Mouse (Mus musculus): ENCODE measurements around the gene Spast.

The Spast gene

DNA sequence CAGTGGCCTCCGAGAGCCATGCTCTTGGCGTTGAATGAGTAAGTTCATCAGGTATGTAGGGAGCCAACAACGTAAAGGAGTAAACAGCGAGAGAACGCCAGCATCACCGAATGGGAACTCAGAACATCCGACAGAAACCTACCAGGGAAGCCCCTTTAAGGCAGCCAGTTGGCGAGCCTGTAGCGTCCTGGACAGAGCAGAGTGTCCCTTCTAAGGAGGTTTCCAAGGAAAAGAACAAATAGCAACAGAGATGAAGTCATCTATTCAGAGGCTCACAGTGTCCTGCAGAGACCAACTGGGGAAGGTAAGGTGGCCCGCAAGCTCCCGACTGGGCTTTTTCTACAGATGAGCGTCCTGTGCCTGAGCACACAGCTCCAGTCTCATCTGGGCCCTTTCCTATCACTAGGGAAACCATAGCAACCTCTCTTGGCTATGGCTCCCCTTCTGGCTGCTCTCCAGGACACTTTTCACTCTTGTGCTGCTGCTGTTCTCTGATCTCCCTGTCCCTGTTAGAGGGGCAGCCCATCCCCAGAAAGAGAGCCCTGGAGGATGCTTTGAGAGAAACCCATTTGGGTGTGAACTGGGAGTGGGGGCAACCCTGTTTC lies 85.7 kb downstream of the Spast start:
- DNase-seq (ENCODE audit: low read depth, low spot score): no peak

DNA sequence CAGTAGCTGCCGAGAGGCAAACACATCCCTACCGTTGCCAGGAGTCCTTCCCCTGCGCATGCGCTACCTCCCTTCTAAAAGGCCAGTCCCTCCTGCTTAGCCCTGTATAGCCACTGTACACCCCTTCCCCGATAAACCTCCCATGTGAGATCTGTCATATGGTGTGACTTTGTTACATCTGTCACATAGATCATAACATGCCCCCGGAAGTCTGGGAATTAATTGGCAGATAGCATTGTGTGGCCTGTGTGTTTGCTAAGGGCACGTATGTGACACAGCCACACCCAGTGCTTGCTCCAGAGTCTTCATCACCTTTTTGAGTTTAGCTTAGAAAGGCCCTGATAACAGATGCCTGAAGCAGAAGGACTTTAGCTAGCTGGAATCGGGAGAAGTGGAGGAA lies 91.3 kb downstream of the Spast start:
- DNase-seq (ENCODE audit: low read depth, low spot score): no peak

DNA sequence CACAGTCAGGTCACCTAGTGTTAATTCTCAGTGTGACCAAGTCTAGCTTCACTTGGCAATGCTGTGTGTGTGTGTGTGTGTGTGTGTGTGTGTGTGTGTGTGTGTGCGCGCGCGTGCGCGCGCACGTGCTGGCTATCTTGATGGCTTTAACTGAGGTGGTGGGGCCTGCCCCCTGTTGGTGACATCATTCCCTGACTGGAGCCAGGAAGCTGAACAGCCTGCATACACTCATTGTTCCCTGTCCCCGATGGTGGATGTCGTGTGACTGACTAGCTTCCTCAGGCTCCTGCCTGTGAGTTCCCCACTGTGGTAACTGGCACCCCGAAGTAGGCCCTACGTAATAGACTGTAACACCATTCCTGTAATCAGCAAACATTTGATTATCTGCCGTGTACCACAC lies 92.7 kb downstream of the Spast start:
- no peak for DNase-seq (ENCODE audit: low read depth, low spot score)

DNA sequence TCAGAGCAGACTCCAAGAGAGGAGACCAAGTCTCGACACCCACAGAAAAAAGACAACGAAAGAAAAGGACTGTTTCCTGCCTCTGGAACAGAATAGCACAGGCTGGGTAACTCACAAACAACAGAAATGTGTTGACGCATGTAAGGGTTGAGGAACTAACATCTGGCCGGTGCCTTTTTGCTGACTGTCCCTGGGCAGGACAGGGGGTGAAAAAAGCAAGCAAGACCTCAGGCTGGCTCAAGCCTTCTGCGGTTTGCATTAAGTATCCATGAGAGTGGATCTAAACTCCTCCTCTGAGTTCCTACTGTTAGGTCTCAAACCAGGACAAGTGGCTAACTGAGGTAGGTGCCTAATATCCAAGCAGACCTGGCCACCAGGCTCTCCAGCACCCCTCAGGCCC lies 93.8 kb downstream of the Spast start:
- DNase-seq (ENCODE audit: low read depth, low spot score): no peak

DNA sequence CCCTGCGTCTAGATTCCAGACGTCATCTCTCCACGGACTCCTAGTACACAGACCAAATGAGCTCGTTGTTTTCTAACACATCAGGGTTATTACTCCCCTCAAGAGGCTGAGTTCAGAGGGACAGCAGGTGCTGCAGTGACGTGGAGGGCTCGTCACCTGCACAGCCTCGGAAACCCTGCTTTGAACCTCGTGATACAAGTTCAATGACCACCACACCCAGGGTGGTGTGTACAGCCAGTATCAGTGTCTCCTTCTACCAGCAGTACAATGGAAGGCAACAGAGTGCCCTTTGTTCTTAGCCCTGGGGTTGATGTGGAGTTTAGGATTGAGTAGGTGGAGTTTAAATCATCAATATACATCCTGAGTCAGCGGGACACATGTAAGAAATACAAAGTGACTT lies 99.0 kb downstream of the Spast start:
- DNase-seq (ENCODE audit: low read depth, low spot score): no peak

DNA sequence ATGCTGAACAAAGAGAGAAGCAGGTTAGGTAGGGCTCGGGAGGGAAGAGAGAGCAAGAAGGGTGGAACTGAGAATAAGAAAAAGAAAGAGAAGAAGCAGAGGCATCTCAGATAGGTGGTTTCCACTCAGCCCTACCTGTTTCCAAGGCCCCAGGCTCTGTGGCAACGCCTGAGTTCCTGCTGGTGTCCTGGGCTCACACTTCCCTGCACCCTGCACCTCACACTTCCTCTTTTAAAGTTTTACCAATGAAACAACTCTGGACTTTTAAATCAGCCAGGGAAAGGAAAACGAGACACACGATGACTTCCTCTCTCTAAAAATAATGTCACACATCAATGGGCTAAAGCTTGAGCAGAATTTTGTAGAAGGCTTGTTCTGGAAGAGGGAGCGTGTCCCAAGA lies 101.7 kb downstream of the Spast start:
- DNase-seq (ENCODE audit: low read depth, low spot score): no peak
